Mouse (Mus musculus): Measurements from ENCODE around the gene Wdfy4. TPM values are rescaled to one million over a fixed set of nuclear protein-coding genes. Genes with fewer than 3 reads are reported as not detected.

Wdfy4 gene
- polyA plus RNA-seq, 1 experiment from 2014 or later = 0.20 TPM

GRCm38 (mm10) chr14:33193762-33194161, 8.5 kb upstream of the Wdfy4 start:
- no peak for TF ChIP-seq CTCF (IDR thresholded peaks at IDR 0.05; ENCODE audit: low read depth)
- Histone ChIP-seq H3K27me3 (ENCODE audit: insufficient read depth, low read length) (no peaks in the 10 kb centered on the region), H3K4me1 (replicated peaks; ENCODE audit: insufficient read depth, low read length) (no peaks in the 10 kb centered on the region), H3K36me3 (ENCODE audit: insufficient read depth, low read length) (no peaks in the 10 kb centered on the region), H3K9me3 (replicated peaks; ENCODE audit: low read length) (no peaks in the 10 kb centered on the region), H3K9ac (ENCODE audit: low read depth, low read length) (no peak overlapping the region), H3K4me3 (replicated peaks; ENCODE audit: low read depth, low read length) (no peak overlapping the region), H3K27ac (no peak overlapping the region), H3K4me2 (ENCODE audit: low read length) (no peak overlapping the region)
- DNase-seq (ENCODE audit: low spot score) = no peak
- no peak for ATAC-seq (replicated peaks; ENCODE audit: low FRiP score, low read depth)

GRCm38 (mm10) chr14:33190646-33191045, 5.3 kb upstream of the Wdfy4 start:
- H3K4me3 ChIP-seq (replicated peaks; ENCODE audit: low read depth, low read length) = no peak overlapping the region
- DNase-seq (ENCODE audit: low spot score) (no peak), ATAC-seq (replicated peaks; ENCODE audit: low FRiP score, low read depth) (no peak)
- no peak overlapping the region for H3K4me2 ChIP-seq (ENCODE audit: low read length)
- H3K4me1 ChIP-seq (replicated peaks; ENCODE audit: insufficient read depth, low read length) = no peaks in the 10 kb centered on the region
- H3K36me3 ChIP-seq (ENCODE audit: insufficient read depth, low read length) = no peaks in the 10 kb centered on the region
- H3K27me3 ChIP-seq (ENCODE audit: insufficient read depth, low read length) = no peaks in the 10 kb centered on the region
- H3K9ac ChIP-seq (ENCODE audit: low read depth, low read length) = no peak overlapping the region
- H3K9me3 ChIP-seq (replicated peaks; ENCODE audit: low read length) = no peaks in the 10 kb centered on the region
- TF ChIP-seq CTCF (IDR thresholded peaks at IDR 0.05; ENCODE audit: low read depth) = no peak
- WGBS = 42% methylated on average over 1 of the region's 1 CpGs
- no peak overlapping the region for H3K27ac ChIP-seq

- no peak for ATAC-seq (replicated peaks; ENCODE audit: low FRiP score, low read depth)
- no peak for TF ChIP-seq CTCF (IDR thresholded peaks at IDR 0.05; ENCODE audit: low read depth)
- no peak for DNase-seq (ENCODE audit: low spot score)
- WGBS = 93% methylated on average over 21 of the region's 21 CpGs
- Histone ChIP-seq H3K9me3 (replicated peaks; ENCODE audit: low read length) (no peaks in the 10 kb centered on the region), H3K27me3 (ENCODE audit: insufficient read depth, low read length) (no peaks in the 10 kb centered on the region), H3K36me3 (ENCODE audit: insufficient read depth, low read length) (no peaks in the 10 kb centered on the region), H3K4me2 (ENCODE audit: low read length) (no peak overlapping the region), H3K27ac (no peak overlapping the region), H3K4me1 (replicated peaks; ENCODE audit: insufficient read depth, low read length) (no peaks in the 10 kb centered on the region), H3K4me3 (replicated peaks; ENCODE audit: low read depth, low read length) (no peak overlapping the region), H3K9ac (ENCODE audit: low read depth, low read length) (no peak overlapping the region)
These were observed 4.6 kb upstream of the Wdfy4 start for GRCm38 (mm10) chr14:33189849-33190423.

GRCm38 (mm10) chr14:33189230-33189629, 3.9 kb upstream of the Wdfy4 start:
- H3K27ac ChIP-seq = no peak overlapping the region
- H3K9ac ChIP-seq (ENCODE audit: low read depth, low read length) = no peak overlapping the region
- no peak overlapping the region for H3K4me3 ChIP-seq (replicated peaks; ENCODE audit: low read depth, low read length)
- 53% methylated on average over 10 of the region's 10 CpGs for WGBS
- H3K36me3 ChIP-seq (ENCODE audit: insufficient read depth, low read length) = no peaks in the 10 kb centered on the region
- H3K4me2 ChIP-seq (ENCODE audit: low read length) = no peak overlapping the region
- DNase-seq (ENCODE audit: low spot score) = no peak
- ATAC-seq (replicated peaks; ENCODE audit: low FRiP score, low read depth) = no peak
- no peaks in the 10 kb centered on the region for H3K27me3 ChIP-seq (ENCODE audit: insufficient read depth, low read length)
- TF ChIP-seq CTCF (IDR thresholded peaks at IDR 0.05; ENCODE audit: low read depth) = no peak
- no peaks in the 10 kb centered on the region for H3K9me3 ChIP-seq (replicated peaks; ENCODE audit: low read length)
- no peaks in the 10 kb centered on the region for H3K4me1 ChIP-seq (replicated peaks; ENCODE audit: insufficient read depth, low read length)

GRCm38 (mm10) chr14:33187201-33187600, 1.9 kb upstream of the Wdfy4 start:
- H3K27ac ChIP-seq = no peak overlapping the region
- no peaks in the 10 kb centered on the region for H3K36me3 ChIP-seq (ENCODE audit: insufficient read depth, low read length)
- H3K4me2 ChIP-seq (ENCODE audit: low read length) = no peak overlapping the region
- no peak for TF ChIP-seq CTCF (IDR thresholded peaks at IDR 0.05; ENCODE audit: low read depth)
- no peak overlapping the region for H3K9ac ChIP-seq (ENCODE audit: low read depth, low read length)
- H3K9me3 ChIP-seq (replicated peaks; ENCODE audit: low read length) = no peaks in the 10 kb centered on the region
- H3K4me3 ChIP-seq (replicated peaks; ENCODE audit: low read depth, low read length) = no peak overlapping the region
- ATAC-seq (replicated peaks; ENCODE audit: low FRiP score, low read depth) (no peak), DNase-seq (ENCODE audit: low spot score) (peak; percentile 11)
- H3K4me1 ChIP-seq (replicated peaks; ENCODE audit: insufficient read depth, low read length) = no peaks in the 10 kb centered on the region
- 32% methylated on average over 4 of the region's 4 CpGs for WGBS
- H3K27me3 ChIP-seq (ENCODE audit: insufficient read depth, low read length) = no peaks in the 10 kb centered on the region

- ATAC-seq (replicated peaks; ENCODE audit: low FRiP score, low read depth) (no peak), DNase-seq (ENCODE audit: low spot score) (no peak)
- Histone ChIP-seq H3K27ac (no peak overlapping the region), H3K36me3 (ENCODE audit: insufficient read depth, low read length) (no peaks in the 10 kb centered on the region), H3K9me3 (replicated peaks; ENCODE audit: low read length) (no peaks in the 10 kb centered on the region), H3K4me1 (replicated peaks; ENCODE audit: insufficient read depth, low read length) (no peaks in the 10 kb centered on the region), H3K4me3 (replicated peaks; ENCODE audit: low read depth, low read length) (no peak overlapping the region), H3K4me2 (ENCODE audit: low read length) (no peak overlapping the region), H3K27me3 (ENCODE audit: insufficient read depth, low read length) (no peaks in the 10 kb centered on the region), H3K9ac (ENCODE audit: low read depth, low read length) (no peak overlapping the region)
- WGBS = 83% methylated on average over 5 of the region's 5 CpGs
- TF ChIP-seq CTCF (IDR thresholded peaks at IDR 0.05; ENCODE audit: low read depth) = no peak
These were observed 5.2 kb downstream of the Wdfy4 start for GRCm38 (mm10) chr14:33180102-33180501.
